Comparison of ENCODE assay signal across 8 mouse cellular contexts in the genomic region with DNA sequence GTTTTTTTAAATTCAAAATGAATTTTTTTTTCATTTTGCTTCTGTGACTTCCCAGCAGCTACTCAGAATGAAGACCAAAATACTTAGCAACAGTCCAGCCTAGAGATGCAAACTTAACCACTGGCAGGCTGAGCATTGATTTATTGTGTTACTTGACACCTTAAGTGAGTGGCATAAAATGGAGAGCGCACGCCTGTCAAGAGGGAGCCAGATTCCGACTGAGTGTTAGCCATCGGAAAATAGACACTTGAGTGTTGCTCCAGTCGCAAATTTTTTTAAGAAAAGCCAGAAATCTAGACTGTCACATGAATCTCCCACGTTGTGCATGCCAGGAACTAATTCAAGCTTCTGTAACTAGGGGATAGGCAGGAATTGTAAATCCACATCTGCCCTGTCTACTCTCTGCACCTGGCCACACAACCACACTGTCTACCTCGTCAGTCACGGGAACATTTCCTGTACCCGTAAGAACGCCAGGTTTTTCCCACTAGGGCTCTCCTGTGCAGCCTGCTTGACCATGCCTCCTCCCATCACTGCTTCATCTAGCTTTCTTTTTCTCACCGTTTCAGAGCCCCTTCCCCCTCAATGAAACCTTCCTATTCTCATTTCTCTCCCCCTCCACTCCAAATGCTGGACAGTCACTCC. TPM values are rescaled to one million over a fixed set of nuclear protein-coding genes. Genes with fewer than 3 reads are reported as not detected.
A peak's percentile ranks its signal among the peaks of the same experiment; 100 is the strongest.
DNase-seq lines count a peak whose midpoint lies in the region; ATAC-seq lines count a peak whose summit lies in the region.

No protein-coding gene starts in this region.

- H3K27ac ChIP-seq in hindbrain, embryonic 13.5 days, result no peak overlapping the region

- DNase-seq in gastrocnemius, adult 18-20 months (ENCODE audit: low spot score), result peak; percentile 27
- DNase-seq in gastrocnemius, postnatal 4 days (ENCODE audit: low spot score in 2 of 2), result no peak
- DNase-seq in embryo, embryonic 10 days (ENCODE audit: low spot score), result peak; percentile 84
- DNase-seq in mesoderm, embryonic 11.5 days (ENCODE audit: low read depth, low spot score), result peak; percentile 74
- DNase-seq in frontal cortex, postnatal 36 days (ENCODE audit: low spot score in 2 of 2), result no peak

- H3K4me2 ChIP-seq in hindbrain, embryonic 13.5 days, result peak overlapping the region; percentile 81

- H3K9me3 ChIP-seq in hindbrain, embryonic 13.5 days, result no peaks in the 10 kb centered on the region

- peak overlapping the region; percentile 35 for H3K4me3 ChIP-seq in hindbrain, embryonic 13.5 days

- H3K4me1 ChIP-seq in hindbrain, embryonic 13.5 days (replicated peaks), result peaks cover 36% of the 10 kb centered on the region

- H3K9ac ChIP-seq in hindbrain, embryonic 13.5 days, result peak overlapping the region; percentile 55

- ATAC-seq in hindbrain, embryonic 13.5 days (ENCODE audit: low FRiP score), result no peak
- no peak for ATAC-seq in monocyte, adult 5-6 weeks (replicated peaks; ENCODE audit: insufficient number of reproducible peaks, low FRiP score, low TSS enrichment, poor library complexity, severe bottlenecking)
- ATAC-seq in CD4-positive, CD25-positive, alpha-beta regulatory T cell, adult 4 months, result no peak

- WGBS in hindbrain, embryonic 13.5 days, result 10% methylated on average over 11 of the region's 11 CpGs

- H3K36me3 ChIP-seq in hindbrain, embryonic 13.5 days, result 0 out of 2 replicates have a peak, but pooled peaks cover 2% of the 10 kb centered on the region

- H3K27me3 ChIP-seq in hindbrain, embryonic 13.5 days, result no peaks in the 10 kb centered on the region

RNA-seq across cellular contexts. Expression of gene Man1a2, which starts 3.7 kb away (rescaled TPM):
- total RNA-seq in gastrocnemius, adult 18-20 months (2021), result 10 to 100 TPM; 19.6 to 26.9 TPM
- 10 to 100 TPM; 70.8 to 75.2 TPM for total RNA-seq in gastrocnemius, postnatal 4 days (2021)
- polyA plus RNA-seq in hindbrain, embryonic 13.5 days (2015; fragmentation: Nextera tagmentation; extraction: Ambion mirVana), result 44.6 and 45.2 TPM in 2 replicates
- total RNA-seq in monocyte, adult 5-6 weeks (2017), result 56.4 to 88.2 TPM (median 78.2 TPM) in 3 replicates
- 10 to 100 TPM; 19.8 to 38.9 TPM for polyA plus RNA-seq in CD4-positive, CD25-positive, alpha-beta regulatory T cell, adult 4 months (2017; shearing (Covaris generic))

Comparison
In these comparisons a context has a peak if more than half of its experiments do, and no peak if none do; other contexts are left out.
1. DNase-seq: peak in gastrocnemius, adult 18-20 months (single experiment), embryo, embryonic 10 days (single experiment) and mesoderm, embryonic 11.5 days (single experiment); none in gastrocnemius, postnatal 4 days (0 of 2) and frontal cortex, postnatal 36 days (0 of 2).